Mouse (Mus musculus): ENCODE results near the gene Ampd3. TPM values are rescaled to one million over a fixed set of nuclear protein-coding genes. Genes with fewer than 3 reads are reported as not detected.

Ampd3 gene
- polyA plus RNA-seq, 1 experiment from 2014 or later = 10.2 TPM

DNA sequence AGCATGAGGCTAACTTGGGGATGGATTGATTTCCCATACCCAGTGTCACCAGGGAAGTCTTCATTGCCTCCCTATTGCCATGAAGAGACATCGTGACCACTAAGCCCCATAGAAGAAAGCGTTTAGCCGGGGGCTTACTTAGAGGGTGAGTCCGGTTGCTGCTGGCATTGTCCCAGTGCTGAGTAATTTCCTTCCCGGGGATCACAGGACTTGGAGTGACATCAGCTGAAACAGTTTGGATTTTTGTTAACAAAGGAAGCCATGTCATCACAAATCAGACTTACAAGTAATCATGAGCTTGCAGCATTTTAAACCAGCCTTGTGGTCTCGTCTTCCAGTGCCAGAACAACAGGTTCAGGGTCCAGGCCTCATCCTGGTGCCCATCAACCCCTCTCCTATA, 19.3 kb downstream of the Ampd3 start:
- Histone ChIP-seq H3K4me1 (ENCODE audit: control insufficient read depth, insufficient read depth, low read length) (peaks cover 5% of the 10 kb centered on the region), H3K4me2 (ENCODE audit: low read depth, low read length) (no peak overlapping the region), H3K36me3 (ENCODE audit: control insufficient read depth, insufficient read depth) (no peaks in the 10 kb centered on the region), H3K27ac (ENCODE audit: low read length) (no peak overlapping the region), H3K4me3 (ENCODE audit: low read length) (no peak overlapping the region), H3K9ac (ENCODE audit: low read length) (no peak overlapping the region), H3K27me3 (ENCODE audit: control insufficient read depth, insufficient read depth, low read length) (no peaks in the 10 kb centered on the region), H3K9me3 (replicated peaks; ENCODE audit: control insufficient read depth, low read length) (no peaks in the 10 kb centered on the region)
- 58% methylated on average over 6 of the region's 6 CpGs for WGBS
- ATAC-seq (replicated peaks; ENCODE audit: extremely low read depth, insufficient read depth, low FRiP score) = no peak

GRCm38 (mm10) chr7:110790878-110791277, 22.9 kb downstream of the Ampd3 start:
- H3K4me3 ChIP-seq (ENCODE audit: low read length) = no peak overlapping the region
- H3K27me3 ChIP-seq (ENCODE audit: control insufficient read depth, insufficient read depth, low read length) = no peaks in the 10 kb centered on the region
- H3K27ac ChIP-seq (ENCODE audit: low read length) = no peak overlapping the region
- no peak overlapping the region for H3K4me2 ChIP-seq (ENCODE audit: low read depth, low read length)
- H3K9ac ChIP-seq (ENCODE audit: low read length) = no peak overlapping the region
- 67% methylated on average over 8 of the region's 8 CpGs for WGBS
- no peaks in the 10 kb centered on the region for H3K4me1 ChIP-seq (ENCODE audit: control insufficient read depth, insufficient read depth, low read length)
- no peaks in the 10 kb centered on the region for H3K9me3 ChIP-seq (replicated peaks; ENCODE audit: control insufficient read depth, low read length)
- H3K36me3 ChIP-seq (ENCODE audit: control insufficient read depth, insufficient read depth) = no peaks in the 10 kb centered on the region
- no peak for ATAC-seq (replicated peaks; ENCODE audit: extremely low read depth, insufficient read depth, low FRiP score)

GRCm38 (mm10) chr7:110792201-110792600, 24.2 kb downstream of the Ampd3 start:
- Histone ChIP-seq H3K9me3 (replicated peaks; ENCODE audit: control insufficient read depth, low read length) (no peaks in the 10 kb centered on the region), H3K9ac (ENCODE audit: low read length) (no peak overlapping the region), H3K4me3 (ENCODE audit: low read length) (no peak overlapping the region), H3K4me1 (ENCODE audit: control insufficient read depth, insufficient read depth, low read length) (peaks cover 5% of the 10 kb centered on the region; the same call in 1 of the 2 replicates), H3K4me2 (ENCODE audit: low read depth, low read length) (no peak overlapping the region), H3K27ac (ENCODE audit: low read length) (no peak overlapping the region), H3K36me3 (ENCODE audit: control insufficient read depth, insufficient read depth) (no peaks in the 10 kb centered on the region), H3K27me3 (ENCODE audit: control insufficient read depth, insufficient read depth, low read length) (no peaks in the 10 kb centered on the region)
- no peak for ATAC-seq (replicated peaks; ENCODE audit: extremely low read depth, insufficient read depth, low FRiP score)
- 83% methylated on average over 5 of the region's 5 CpGs for WGBS

- Histone ChIP-seq H3K4me1 (ENCODE audit: control insufficient read depth, insufficient read depth, low read length) (peaks cover 5% of the 10 kb centered on the region; the same call in 1 of the 2 replicates), H3K9me3 (replicated peaks; ENCODE audit: control insufficient read depth, low read length) (no peaks in the 10 kb centered on the region), H3K36me3 (ENCODE audit: control insufficient read depth, insufficient read depth) (no peaks in the 10 kb centered on the region), H3K27me3 (ENCODE audit: control insufficient read depth, insufficient read depth, low read length) (no peaks in the 10 kb centered on the region), H3K27ac (ENCODE audit: low read length) (no peak overlapping the region), H3K4me3 (ENCODE audit: low read length) (no peak overlapping the region), H3K9ac (ENCODE audit: low read length) (no peak overlapping the region), H3K4me2 (ENCODE audit: low read depth, low read length) (no peak overlapping the region)
- WGBS = 83% methylated on average over 2 of the region's 2 CpGs
- ATAC-seq (replicated peaks; ENCODE audit: extremely low read depth, insufficient read depth, low FRiP score) = no peak
Measured at GRCm38 (mm10) chr7:110792834-110793233, 24.8 kb downstream of the Ampd3 start.

GRCm38 (mm10) chr7:110794722-110795121, 26.7 kb downstream of the Ampd3 start:
- no peaks in the 10 kb centered on the region for H3K27me3 ChIP-seq (ENCODE audit: control insufficient read depth, insufficient read depth, low read length)
- H3K4me3 ChIP-seq (ENCODE audit: low read length) = no peak overlapping the region
- no peak overlapping the region for H3K27ac ChIP-seq (ENCODE audit: low read length)
- no peaks in the 10 kb centered on the region for H3K9me3 ChIP-seq (replicated peaks; ENCODE audit: control insufficient read depth, low read length)
- 76% methylated on average over 4 of the region's 4 CpGs for WGBS
- peaks cover 5% of the 10 kb centered on the region; the same call in 1 of the 2 replicates for H3K4me1 ChIP-seq (ENCODE audit: control insufficient read depth, insufficient read depth, low read length)
- H3K36me3 ChIP-seq (ENCODE audit: control insufficient read depth, insufficient read depth) = no peaks in the 10 kb centered on the region
- no peak overlapping the region for H3K9ac ChIP-seq (ENCODE audit: low read length)
- H3K4me2 ChIP-seq (ENCODE audit: low read depth, low read length) = no peak overlapping the region
- no peak for ATAC-seq (replicated peaks; ENCODE audit: extremely low read depth, insufficient read depth, low FRiP score)

- Histone ChIP-seq H3K4me2 (ENCODE audit: low read depth, low read length) (no peak overlapping the region), H3K4me1 (ENCODE audit: control insufficient read depth, insufficient read depth, low read length) (peaks cover 5% of the 10 kb centered on the region; the same call in 1 of the 2 replicates), H3K36me3 (ENCODE audit: control insufficient read depth, insufficient read depth) (no peaks in the 10 kb centered on the region), H3K27me3 (ENCODE audit: control insufficient read depth, insufficient read depth, low read length) (no peaks in the 10 kb centered on the region), H3K27ac (ENCODE audit: low read length) (no peak overlapping the region), H3K9ac (ENCODE audit: low read length) (no peak overlapping the region), H3K9me3 (replicated peaks; ENCODE audit: control insufficient read depth, low read length) (no peaks in the 10 kb centered on the region), H3K4me3 (ENCODE audit: low read length) (no peak overlapping the region)
- WGBS = 65% methylated on average over 12 of the region's 12 CpGs
- ATAC-seq (replicated peaks; ENCODE audit: extremely low read depth, insufficient read depth, low FRiP score) = peak; percentile 26; the same call in 1 of the 2 replicates
Measured at GRCm38 (mm10) chr7:110796367-110797051, 28.5 kb downstream of the Ampd3 start.

GRCm38 (mm10) chr7:110797722-110798409, 29.9 kb downstream of the Ampd3 start:
- Histone ChIP-seq H3K27me3 (ENCODE audit: control insufficient read depth, insufficient read depth, low read length) (no peaks in the 10 kb centered on the region), H3K4me2 (ENCODE audit: low read depth, low read length) (no peak overlapping the region), H3K36me3 (ENCODE audit: control insufficient read depth, insufficient read depth) (no peaks in the 10 kb centered on the region), H3K9ac (ENCODE audit: low read length) (no peak overlapping the region), H3K4me3 (ENCODE audit: low read length) (no peak overlapping the region), H3K4me1 (ENCODE audit: control insufficient read depth, insufficient read depth, low read length) (peaks cover 5% of the 10 kb centered on the region; the same call in 1 of the 2 replicates), H3K9me3 (replicated peaks; ENCODE audit: control insufficient read depth, low read length) (no peaks in the 10 kb centered on the region), H3K27ac (ENCODE audit: low read length) (no peak overlapping the region)
- no peak for ATAC-seq (replicated peaks; ENCODE audit: extremely low read depth, insufficient read depth, low FRiP score)
- 78% methylated on average over 11 of the region's 11 CpGs for WGBS

DNA sequence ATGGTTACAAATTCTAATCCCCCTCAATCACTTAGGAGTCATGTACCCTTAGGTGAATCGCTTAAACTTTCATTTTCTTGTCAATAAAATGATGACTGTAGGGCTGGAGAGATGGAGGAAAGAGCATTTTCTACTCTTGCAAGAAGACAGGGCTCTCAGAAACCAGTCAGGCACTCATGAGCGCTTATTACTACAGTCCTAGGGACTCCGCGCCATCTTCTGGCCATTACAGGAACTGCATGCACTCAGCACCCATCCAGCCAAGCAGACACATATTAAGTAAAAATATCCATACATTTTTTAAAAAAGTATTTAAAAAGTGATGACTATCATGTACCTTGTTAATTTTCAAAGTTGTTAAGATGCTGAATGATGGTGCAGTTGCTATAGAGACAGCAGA, 33.0 kb downstream of the Ampd3 start:
- Histone ChIP-seq H3K27ac (ENCODE audit: low read length) (no peak overlapping the region), H3K4me2 (ENCODE audit: low read depth, low read length) (no peak overlapping the region), H3K27me3 (ENCODE audit: control insufficient read depth, insufficient read depth, low read length) (no peaks in the 10 kb centered on the region), H3K4me1 (ENCODE audit: control insufficient read depth, insufficient read depth, low read length) (peaks cover 5% of the 10 kb centered on the region; the same call in 1 of the 2 replicates), H3K36me3 (ENCODE audit: control insufficient read depth, insufficient read depth) (no peaks in the 10 kb centered on the region), H3K4me3 (ENCODE audit: low read length) (no peak overlapping the region), H3K9ac (ENCODE audit: low read length) (no peak overlapping the region), H3K9me3 (replicated peaks; ENCODE audit: control insufficient read depth, low read length) (no peaks in the 10 kb centered on the region)
- no peak for ATAC-seq (replicated peaks; ENCODE audit: extremely low read depth, insufficient read depth, low FRiP score)
- under 1% methylated on average over 4 of the region's 4 CpGs for WGBS

DNA sequence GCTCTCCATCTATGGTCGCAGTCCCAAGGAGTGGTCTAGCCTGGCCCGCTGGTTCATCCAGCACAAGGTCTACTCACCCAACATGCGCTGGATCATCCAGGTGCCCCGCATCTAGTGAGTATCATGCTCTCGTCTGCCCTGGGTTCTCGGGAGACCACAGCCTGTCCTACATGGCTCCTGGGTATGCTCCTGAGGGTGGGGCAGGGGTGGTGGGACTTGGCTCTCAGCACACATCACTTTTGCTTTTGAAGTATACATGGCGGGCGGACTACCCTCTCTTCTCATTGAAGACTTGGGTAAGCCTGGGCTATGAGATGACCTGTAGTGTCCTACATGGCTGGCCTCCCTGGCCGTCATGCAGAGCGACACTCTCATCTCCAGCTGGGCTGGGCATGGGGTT, 35.1 kb downstream of the Ampd3 start:
- Histone ChIP-seq H3K27me3 (ENCODE audit: control insufficient read depth, insufficient read depth, low read length) (no peaks in the 10 kb centered on the region), H3K9ac (ENCODE audit: low read length) (no peak overlapping the region), H3K4me1 (ENCODE audit: control insufficient read depth, insufficient read depth, low read length) (peaks cover 4% of the 10 kb centered on the region; the same call in 1 of the 2 replicates), H3K36me3 (ENCODE audit: control insufficient read depth, insufficient read depth) (no peaks in the 10 kb centered on the region), H3K4me3 (ENCODE audit: low read length) (no peak overlapping the region), H3K27ac (ENCODE audit: low read length) (no peak overlapping the region), H3K9me3 (replicated peaks; ENCODE audit: control insufficient read depth, low read length) (no peaks in the 10 kb centered on the region), H3K4me2 (ENCODE audit: low read depth, low read length) (no peak overlapping the region)
- 93% methylated on average over 10 of the region's 10 CpGs for WGBS
- ATAC-seq (replicated peaks; ENCODE audit: extremely low read depth, insufficient read depth, low FRiP score) = no peak
